Mouse (Mus musculus): Measurements from ENCODE around the gene Tmsb4x. TPM values are rescaled to one million over a fixed set of nuclear protein-coding genes. Genes with fewer than 3 reads are reported as not detected.

Tmsb4x gene
- polyA plus RNA-seq, 1 experiment = 12,467 TPM

GRCm38 (mm10) chrX:167226570-167226969 lies 17.5 kb upstream of the Tmsb4x start:
- peaks cover 40% of the 10 kb centered on the region for H3K4me1 ChIP-seq (ENCODE audit: control insufficient read depth, insufficient read depth, low read length)
- no peak for TF ChIP-seq CTCF (IDR thresholded peaks at IDR 0.05; ENCODE audit: low read depth, low read length)
- no peak for TF ChIP-seq POLR2A (IDR thresholded peaks at IDR 0.05; ENCODE audit: borderline replicate concordance, low read depth, low read length)
- peak overlapping the region; percentile 24; the same call in 1 of the 2 replicates for H3K4me3 ChIP-seq (ENCODE audit: insufficient read depth, low read length)
- H3K27ac ChIP-seq (ENCODE audit: insufficient read depth, low read depth, low read length) = peak overlapping the region; percentile 94

GRCm38 (mm10) chrX:167212707-167213106 lies 3.6 kb upstream of the Tmsb4x start:
- H3K4me1 ChIP-seq (ENCODE audit: control insufficient read depth, insufficient read depth, low read length) = peaks cover 15% of the 10 kb centered on the region
- no peak for TF ChIP-seq POLR2A (IDR thresholded peaks at IDR 0.05; ENCODE audit: borderline replicate concordance, low read depth, low read length)
- TF ChIP-seq CTCF (IDR thresholded peaks at IDR 0.05; ENCODE audit: low read depth, low read length) = no peak
- H3K27ac ChIP-seq (ENCODE audit: insufficient read depth, low read depth, low read length) = no peak overlapping the region
- no peak overlapping the region for H3K4me3 ChIP-seq (ENCODE audit: insufficient read depth, low read length)

- H3K4me3 ChIP-seq (ENCODE audit: insufficient read depth, low read length) = no peak overlapping the region
Measured at GRCm38 (mm10) chrX:167211871-167212555, 2.9 kb upstream of the Tmsb4x start.

GRCm38 (mm10) chrX:167210319-167210728 lies 1.2 kb upstream of the Tmsb4x start:
- H3K4me3 ChIP-seq (ENCODE audit: insufficient read depth, low read length) = peak overlapping the region; percentile 58
- peaks cover 20% of the 10 kb centered on the region for H3K4me1 ChIP-seq (ENCODE audit: control insufficient read depth, insufficient read depth, low read length)
- TF ChIP-seq CTCF (IDR thresholded peaks at IDR 0.05; ENCODE audit: low read depth, low read length) (no peak), POLR2A (IDR thresholded peaks at IDR 0.05; ENCODE audit: borderline replicate concordance, low read depth, low read length) (no peak)
- peak overlapping the region; percentile 100 for H3K27ac ChIP-seq (ENCODE audit: insufficient read depth, low read depth, low read length)

More at GRCm38 (mm10) chrX:167211871-167212555, 2.9 kb upstream of the Tmsb4x start:
- H3K4me1 ChIP-seq (ENCODE audit: control insufficient read depth, insufficient read depth, low read length) = peaks cover 15% of the 10 kb centered on the region
- H3K27ac ChIP-seq (ENCODE audit: insufficient read depth, low read depth, low read length) = peak overlapping the region; percentile 3
- TF ChIP-seq POLR2A (IDR thresholded peaks at IDR 0.05; ENCODE audit: borderline replicate concordance, low read depth, low read length) = no peak
- TF ChIP-seq CTCF (IDR thresholded peaks at IDR 0.05; ENCODE audit: low read depth, low read length) = no peak

- Histone ChIP-seq H3K4me3 (ENCODE audit: insufficient read depth, low read length) (peak overlapping the region; percentile 79), H3K4me1 (ENCODE audit: control insufficient read depth, insufficient read depth, low read length) (peaks cover 20% of the 10 kb centered on the region), H3K27ac (ENCODE audit: insufficient read depth, low read depth, low read length) (peak overlapping the region; percentile 99)
- TF ChIP-seq CTCF (IDR thresholded peaks at IDR 0.05; ENCODE audit: low read depth, low read length) = no peak
Measured at GRCm38 (mm10) chrX:167209828-167210227, 713 bp upstream of the Tmsb4x start.

- Histone ChIP-seq H3K4me3 (ENCODE audit: insufficient read depth, low read length) (peak overlapping the region; percentile 71), H3K27ac (ENCODE audit: insufficient read depth, low read depth, low read length) (peak overlapping the region; percentile 82), H3K4me1 (ENCODE audit: control insufficient read depth, insufficient read depth, low read length) (peaks cover 22% of the 10 kb centered on the region)
- TF ChIP-seq POLR2A (IDR thresholded peaks at IDR 0.05; ENCODE audit: borderline replicate concordance, low read depth, low read length) (no peak), CTCF (IDR thresholded peaks at IDR 0.05; ENCODE audit: low read depth, low read length) (no peak)
Measured at GRCm38 (mm10) chrX:167208506-167208820, 652 bp downstream of the Tmsb4x start.

- no peak for TF ChIP-seq CTCF (IDR thresholded peaks at IDR 0.05; ENCODE audit: low read depth, low read length)
- TF ChIP-seq POLR2A (IDR thresholded peaks at IDR 0.05; ENCODE audit: borderline replicate concordance, low read depth, low read length) = no peak
- Histone ChIP-seq H3K4me1 (ENCODE audit: control insufficient read depth, insufficient read depth, low read length) (peaks cover 22% of the 10 kb centered on the region), H3K27ac (ENCODE audit: insufficient read depth, low read depth, low read length) (peak overlapping the region; percentile 82), H3K4me3 (ENCODE audit: insufficient read depth, low read length) (peak overlapping the region; percentile 71)
Measured at GRCm38 (mm10) chrX:167207741-167208505, 1.2 kb downstream of the Tmsb4x start.

- Histone ChIP-seq H3K4me3 (ENCODE audit: insufficient read depth, low read length) (0 out of 2 replicates have a peak overlapping the region, but pooled peaks have one; percentile 5), H3K27ac (ENCODE audit: insufficient read depth, low read depth, low read length) (peak overlapping the region; percentile 69), H3K4me1 (ENCODE audit: control insufficient read depth, insufficient read depth, low read length) (peaks cover 15% of the 10 kb centered on the region)
- TF ChIP-seq POLR2A (IDR thresholded peaks at IDR 0.05; ENCODE audit: borderline replicate concordance, low read depth, low read length) (no peak), CTCF (IDR thresholded peaks at IDR 0.05; ENCODE audit: low read depth, low read length) (no peak)
Measured at GRCm38 (mm10) chrX:167205813-167206520, 3.1 kb downstream of the Tmsb4x start.

GRCm38 (mm10) chrX:167201365-167201764 lies 7.8 kb downstream of the Tmsb4x start:
- peaks cover 12% of the 10 kb centered on the region for H3K4me1 ChIP-seq (ENCODE audit: control insufficient read depth, insufficient read depth, low read length)
- H3K4me3 ChIP-seq (ENCODE audit: insufficient read depth, low read length) = no peak overlapping the region
- TF ChIP-seq POLR2A (IDR thresholded peaks at IDR 0.05; ENCODE audit: borderline replicate concordance, low read depth, low read length) (no peak), CTCF (IDR thresholded peaks at IDR 0.05; ENCODE audit: low read depth, low read length) (no peak)
- H3K27ac ChIP-seq (ENCODE audit: insufficient read depth, low read depth, low read length) = no peak overlapping the region

All from bone marrow macrophage, adult 2 months (primary cell).